Mouse (Mus musculus) retina, postnatal 1 day (tissue): ENCODE results near the gene Mrpl43.

Experiments
- DNase-seq: peaks from one replicate; pipeline ENCODE4 v3.0.0-alpha.2; 2012

Gene Mrpl43

DNA sequence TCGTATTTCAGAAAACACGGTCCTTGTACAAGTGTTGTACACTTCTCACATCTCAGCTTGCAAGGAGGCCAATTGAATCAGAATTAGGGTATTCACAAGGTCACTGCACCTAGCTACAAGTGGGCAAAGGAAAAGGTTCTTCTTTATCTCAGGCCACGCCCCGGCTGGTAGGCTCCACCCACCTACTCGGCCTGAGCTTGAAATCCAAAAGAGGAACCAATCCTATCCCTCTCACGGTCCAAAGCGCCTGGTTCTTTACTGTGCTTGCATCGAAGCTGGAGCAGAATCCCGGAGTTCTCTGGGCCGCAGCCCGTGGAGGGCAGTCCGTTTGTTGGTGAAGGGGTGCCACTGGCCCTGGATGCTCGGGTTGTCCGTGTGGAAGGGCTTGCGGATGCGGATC is 798 bp downstream of the Mrpl43 start, which contains the start of gene Twnk:
Gene Twnk, plus strand, starts transcription at position 220 of the 400 bp plus-strand sequence.
- peak; percentile 46 for DNase-seq

DNA sequence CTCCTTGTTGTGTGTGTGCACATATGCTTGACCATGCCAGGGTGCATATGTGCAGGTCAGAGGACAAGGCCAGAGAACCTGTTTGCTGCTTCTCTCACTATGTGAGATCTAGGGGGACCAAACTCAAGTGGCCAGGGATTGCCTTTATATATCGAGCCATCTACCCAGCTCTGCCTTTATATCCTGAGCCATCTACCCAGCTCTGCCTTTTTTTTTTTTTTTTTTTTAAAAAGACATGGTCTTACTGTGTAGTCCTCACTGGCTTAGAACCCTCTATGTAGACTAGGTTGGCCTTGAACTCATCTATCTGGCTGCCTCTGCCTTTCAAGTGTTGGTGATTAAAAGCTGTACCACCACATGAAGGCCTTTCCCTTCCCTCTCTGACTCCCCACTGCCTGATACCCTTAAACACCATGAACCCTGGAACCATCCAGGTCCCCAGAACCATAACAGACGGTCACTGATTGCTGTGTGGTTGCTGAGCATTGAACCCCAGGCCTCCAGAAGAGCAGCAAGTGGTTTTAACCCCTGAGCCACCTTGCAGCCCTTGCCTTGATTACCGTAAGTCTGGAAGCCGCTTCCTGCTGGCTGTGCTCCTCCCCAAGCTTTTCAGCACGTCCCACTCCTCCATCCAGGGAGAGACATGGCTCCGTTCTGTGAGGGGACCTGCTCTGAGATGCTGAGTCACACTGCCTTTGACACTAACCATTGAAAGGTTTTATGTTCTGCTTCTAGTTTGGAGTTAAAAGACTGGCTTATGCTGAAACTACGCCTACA is 2.3 kb downstream of the Mrpl43 start:
- DNase-seq: no peak

DNA sequence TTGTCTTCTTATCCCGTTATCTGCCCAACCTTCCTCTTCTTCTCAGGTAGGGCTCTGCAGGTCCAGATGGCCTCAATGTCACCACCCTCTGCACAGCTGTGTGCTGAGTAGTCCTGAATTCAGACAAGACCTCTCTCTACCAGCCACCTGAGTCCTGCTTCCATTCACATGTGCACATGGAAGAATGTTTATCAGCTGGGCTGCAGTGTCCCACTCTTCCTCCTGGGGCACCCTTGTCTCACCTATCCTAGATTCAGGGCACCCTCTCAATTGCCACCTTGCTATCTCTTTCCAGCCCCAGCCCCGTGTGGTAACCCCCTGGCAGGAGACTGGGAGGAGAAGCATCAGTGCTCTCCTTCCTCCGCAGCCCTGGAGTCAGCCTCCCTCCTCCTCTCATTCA is 3.9 kb downstream of the Mrpl43 start:
- no peak for DNase-seq

DNA sequence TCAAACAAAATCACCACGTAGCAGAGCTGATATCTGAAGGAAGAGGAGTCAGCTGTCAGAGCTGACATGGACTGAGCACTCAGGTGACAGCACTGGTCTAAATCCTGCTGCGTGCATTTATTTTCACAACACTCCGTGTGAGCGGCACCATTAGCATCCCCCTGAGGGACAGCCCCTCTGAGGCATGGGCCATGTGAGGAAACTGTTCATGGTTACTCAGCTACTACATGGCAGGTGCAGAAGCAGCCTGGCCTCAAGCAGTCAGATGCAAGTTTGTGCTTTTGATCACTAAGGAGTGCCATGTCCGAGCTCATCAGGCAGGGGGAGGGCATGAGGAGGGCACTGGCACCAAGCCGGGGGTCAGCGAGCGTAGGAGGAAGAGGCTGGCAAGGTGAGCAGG is 6.6 kb downstream of the Mrpl43 start:
- DNase-seq: no peak

DNA sequence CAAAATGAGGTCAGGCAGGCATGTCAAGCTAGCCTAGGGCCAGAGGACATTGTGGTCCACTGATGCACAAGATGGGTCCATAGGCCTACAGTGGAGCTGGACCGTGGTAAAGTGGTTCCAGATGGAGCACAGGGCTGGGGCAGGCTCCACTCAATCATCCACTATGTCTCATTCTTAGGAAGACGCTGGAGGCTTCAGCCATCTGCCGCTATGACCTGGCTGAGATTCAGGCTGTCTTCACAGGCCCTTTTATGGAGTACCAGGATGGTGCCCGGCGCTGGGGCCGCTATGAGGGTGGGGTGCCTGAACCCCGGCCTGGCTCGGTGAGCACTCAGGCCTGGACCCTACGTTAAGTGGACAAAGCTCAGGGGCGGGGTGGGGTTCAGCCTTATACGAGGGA is 8.5 kb downstream of the Mrpl43 start:
- DNase-seq: peak; percentile 27

DNA sequence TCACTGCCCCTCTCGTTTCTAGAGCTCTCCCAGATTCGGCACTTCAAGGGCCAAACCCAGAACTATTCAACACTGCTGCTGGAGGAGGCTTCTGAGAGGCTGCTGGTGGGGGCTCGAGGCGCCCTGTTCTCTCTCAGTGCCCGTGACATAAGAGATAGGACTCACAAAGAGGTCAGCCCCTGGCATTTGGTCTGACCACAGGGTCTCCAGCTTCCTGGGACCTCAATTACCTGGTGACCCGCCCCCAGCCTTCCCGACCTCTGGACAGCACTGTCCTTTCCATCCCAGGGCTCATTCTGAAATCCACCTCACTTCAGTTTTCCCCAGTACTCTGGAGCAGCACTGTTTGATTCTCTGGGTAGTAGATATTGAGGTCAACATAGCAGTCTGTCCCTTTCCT is 13.5 kb downstream of the Mrpl43 start:
- DNase-seq: no peak

DNA sequence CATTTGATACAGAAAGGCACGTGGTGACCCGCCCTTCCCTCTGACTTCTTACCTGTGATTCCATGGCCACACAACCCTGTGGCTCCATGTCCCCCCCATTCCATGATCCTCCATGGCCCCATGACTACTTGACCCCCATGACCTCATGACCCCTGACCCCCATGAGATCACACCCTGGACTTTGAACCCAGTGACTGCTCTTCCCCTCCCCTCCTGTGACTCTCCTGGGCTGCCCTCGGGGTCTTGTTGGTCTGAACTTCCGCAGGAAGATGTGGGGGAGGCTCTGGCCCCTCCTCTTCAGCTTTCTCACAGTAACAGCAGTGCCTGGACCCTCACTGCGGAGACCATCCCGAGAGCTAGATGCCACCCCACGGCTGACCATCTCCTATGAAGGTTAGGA is 14.0 kb downstream of the Mrpl43 start:
- DNase-seq: no peak

DNA sequence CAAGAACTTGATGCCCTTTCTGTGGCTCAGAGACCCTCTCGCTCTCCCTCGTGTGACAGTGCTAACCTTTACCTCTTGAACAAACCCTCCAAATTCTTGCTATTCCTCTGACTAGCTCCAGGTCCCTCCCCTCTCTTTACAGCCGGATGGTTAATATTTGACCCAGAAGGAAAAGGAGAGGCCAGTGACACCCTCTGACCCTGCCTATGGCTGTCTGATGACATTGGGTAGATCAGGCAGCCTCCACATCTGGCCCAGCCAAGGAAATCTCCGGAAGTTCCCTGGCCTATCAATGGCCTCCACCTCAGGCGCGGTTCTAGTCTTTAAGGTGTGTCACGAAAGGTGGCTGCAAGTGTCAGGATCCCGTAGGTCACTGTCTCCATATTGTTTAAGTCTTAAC is 15.2 kb downstream of the Mrpl43 start:
- DNase-seq: no peak

DNA sequence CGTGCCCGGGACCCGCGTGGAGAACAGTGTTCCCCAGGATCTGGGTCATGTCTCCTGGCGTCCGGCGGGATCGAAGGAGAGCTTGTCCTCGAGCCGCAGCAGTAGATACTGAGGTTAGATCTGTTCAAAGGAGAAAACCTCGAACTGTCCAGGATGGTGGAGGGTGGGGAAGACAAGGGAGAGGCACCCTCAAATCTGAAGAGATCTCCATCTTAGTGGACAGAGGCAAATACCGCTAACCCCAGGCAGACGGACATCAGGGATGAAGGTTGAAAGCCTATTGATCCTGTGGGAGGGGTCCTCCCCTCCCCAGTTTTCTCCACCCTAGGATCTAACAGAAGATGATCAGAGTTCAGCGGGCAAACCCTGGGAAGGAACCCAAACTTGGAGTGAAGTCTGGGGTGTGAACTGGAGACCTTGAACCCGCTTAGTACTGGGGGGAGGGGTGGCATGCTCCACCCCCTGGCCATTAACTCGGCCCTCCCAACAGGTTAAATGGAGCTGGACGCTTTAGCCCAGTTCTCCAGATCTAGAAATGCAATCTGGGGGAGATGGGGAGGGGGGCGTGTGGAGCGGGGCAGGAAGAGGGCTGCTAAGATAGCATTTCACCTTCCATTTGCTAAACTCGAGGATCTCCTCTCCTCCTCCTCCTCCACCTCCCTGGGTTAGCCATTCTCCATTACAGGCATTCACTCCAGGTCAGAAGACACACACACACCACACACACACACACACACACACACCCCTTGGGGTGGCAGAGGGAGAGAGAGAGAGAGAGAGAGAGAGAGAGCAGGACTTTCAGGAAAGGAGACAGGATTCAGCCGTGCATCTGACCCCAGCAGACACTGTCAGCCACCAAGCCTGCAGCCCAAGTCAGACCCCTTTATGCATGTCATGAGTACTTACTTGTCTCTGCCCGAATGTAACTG is 16.4 kb downstream of the Mrpl43 start:
- DNase-seq: peak; percentile 48

DNA sequence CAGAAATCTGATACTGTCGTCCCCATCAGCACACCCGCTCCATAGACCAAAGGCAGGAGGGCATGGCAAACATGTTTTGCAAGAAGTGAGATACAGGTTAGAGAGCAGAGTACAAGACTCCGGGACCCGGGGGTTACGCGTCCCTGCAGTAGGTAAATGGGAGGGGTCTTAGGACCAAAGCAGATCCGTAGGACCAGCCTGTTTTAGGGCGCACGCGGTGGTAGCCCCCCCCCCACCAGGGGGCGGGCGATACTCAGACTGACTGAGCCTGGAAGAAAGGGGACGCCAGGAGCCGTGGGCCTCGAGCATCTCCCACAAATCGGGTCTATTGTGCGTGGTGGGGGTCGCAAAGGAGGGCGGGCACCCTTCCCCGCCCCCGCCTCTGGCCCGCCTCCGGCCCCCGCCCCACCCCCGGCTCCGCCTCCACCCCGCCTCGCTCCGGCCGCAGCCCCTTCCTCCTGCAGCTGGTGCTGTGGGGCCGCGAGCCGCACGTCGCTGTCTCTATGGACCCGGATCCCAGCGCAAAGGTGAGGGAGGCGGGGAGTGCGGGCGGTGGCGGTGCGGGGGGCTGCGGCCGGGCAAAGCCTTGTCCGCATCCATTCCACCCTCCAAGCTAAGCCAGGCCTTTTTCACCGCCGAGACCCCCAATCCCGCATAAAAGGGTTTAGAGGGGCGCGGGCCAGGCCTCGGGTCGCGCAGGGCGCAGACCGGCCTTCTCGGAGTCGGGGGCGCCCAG is 17.2 kb downstream of the Mrpl43 start, which contains the start of gene Sema4g:
Gene Sema4g, plus strand, starts transcription at position 271 of the 736 bp plus-strand sequence.
- DNase-seq: peak; percentile 77

DNA sequence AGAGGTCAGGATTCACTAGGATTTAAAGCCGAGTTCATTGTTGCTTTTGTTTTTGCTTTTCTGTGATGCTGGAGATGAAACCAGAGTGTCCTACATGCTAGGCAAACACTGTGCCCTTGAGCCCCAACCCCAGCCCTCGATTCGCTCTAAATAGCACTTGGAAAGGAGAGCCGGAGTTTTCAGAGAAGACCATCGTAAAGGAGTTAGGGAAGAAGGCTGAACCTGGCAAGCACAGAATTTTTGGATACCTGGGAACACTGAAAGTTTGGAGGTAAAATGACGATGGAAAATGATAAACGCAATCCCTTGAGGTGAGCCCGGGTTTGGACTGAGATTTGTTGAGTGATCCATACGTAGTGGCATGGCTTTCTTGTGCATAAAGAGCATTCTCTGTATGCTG is 17.9 kb downstream of the Mrpl43 start:
- no peak for DNase-seq

DNA sequence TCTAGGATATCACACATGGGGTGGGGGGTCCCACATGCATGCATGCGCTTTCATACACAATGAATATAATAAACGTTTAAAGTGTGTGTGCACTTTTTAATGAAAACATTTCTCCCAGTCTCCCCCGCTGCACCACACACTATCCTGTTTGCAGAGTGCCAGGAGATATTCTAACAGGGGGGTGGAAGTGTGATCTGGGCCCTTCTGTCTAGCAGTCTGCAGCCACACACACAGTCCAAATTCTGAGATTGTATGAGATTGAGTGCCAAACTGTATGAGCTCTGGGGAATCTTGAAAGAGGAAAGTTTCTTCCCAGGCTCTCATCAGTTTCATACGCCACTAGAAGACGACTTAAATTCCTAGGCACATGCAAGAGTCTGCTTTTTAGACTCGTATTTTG is 18.4 kb downstream of the Mrpl43 start:
- no peak for DNase-seq

DNA sequence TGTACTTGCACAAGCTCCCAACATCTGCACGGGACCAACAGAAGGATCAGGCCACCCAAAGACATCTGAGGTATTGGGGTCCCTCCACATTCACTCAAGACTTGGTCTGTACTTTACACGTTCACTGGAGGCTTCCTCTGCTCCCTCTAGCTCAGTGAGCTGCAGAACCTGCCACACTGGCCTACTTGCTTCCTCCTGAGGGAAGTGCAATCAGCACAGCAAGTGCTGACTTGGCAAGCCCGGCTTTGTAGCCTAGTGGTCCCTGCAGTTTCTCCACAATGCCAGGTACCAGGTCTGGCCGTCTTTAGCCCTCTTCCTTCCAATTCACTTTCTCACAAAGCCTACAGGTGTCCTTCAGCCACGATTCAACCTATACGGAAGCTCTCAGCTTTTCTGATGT is 19.2 kb downstream of the Mrpl43 start:
- no peak for DNase-seq

DNA sequence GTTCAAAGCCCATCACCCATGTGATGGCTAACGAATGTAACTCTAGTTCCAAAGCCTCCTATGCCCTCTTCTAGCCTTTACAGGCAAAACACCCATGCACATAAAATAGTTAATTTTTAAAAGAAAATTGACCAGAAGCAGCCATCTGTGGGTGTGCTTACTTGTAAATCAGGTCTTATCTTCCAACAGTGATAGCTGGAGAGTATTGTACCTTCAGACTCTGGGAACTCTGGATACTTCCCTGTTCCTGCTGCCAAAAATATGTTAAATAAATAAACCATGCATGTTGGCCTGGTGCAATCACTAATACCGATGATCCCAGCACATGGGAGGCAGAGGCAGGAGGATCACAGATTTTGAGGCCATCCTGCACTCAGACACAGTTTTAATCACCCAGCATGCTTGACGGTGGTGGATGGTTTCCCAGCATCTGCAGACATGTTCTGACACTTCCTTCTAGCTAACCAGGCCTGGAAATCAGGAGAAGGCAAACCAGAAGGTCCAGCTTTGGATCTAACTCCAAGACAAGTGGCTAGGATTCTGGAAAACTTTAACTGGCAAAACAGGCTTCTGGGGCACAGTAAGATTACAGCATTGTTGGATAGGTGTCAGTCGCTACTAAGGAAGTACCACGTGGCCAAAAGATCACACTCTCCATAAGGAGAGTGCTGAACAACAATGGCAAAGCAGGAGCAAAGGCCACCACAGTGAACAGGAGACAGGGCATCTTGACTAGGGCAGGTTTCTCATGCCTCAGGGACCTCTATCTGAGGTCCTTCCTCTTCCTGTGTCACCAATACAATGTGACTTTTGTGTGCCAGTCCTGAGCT is 20.9 kb downstream of the Mrpl43 start:
- DNase-seq: no peak

DNA sequence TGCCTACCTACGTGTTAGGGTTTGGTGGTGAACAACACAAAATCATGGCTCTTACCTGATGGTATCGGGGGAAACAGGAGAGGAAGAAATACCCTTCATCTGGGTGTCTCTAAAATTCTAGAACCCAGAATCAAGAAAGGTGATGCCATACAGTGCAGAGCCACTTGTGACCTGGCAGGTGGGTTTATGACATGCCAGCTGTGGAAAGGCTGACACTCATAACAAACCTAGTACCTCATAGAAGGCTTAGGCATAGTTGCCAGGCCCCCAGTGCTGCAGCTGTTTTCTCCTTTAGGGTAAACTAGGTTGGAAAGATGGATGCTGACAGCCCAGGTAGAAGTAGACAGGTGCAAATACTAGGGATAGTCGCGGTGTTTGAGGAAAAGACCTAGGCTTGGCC is 21.8 kb downstream of the Mrpl43 start:
- DNase-seq: no peak

DNA sequence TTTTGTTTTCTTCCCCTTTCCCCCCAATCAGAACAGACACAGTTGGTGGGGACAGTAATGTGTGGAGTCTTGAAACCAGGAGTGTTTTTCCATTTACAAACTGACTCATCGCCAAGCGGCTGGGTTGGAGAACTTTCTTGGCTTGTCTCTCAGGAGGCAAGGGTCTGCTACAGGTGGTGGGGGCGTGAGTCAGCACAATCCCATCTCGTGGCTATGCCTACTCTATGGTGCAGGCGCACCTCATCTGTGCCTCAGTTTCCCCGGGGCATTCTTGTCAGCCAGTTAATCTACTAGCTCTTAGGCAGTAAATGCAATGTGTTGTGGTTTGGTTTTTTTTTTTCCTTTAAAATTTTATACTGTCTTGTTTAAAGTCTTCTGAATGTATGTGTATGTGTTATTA is 22.9 kb downstream of the Mrpl43 start:
- DNase-seq: no peak

DNA sequence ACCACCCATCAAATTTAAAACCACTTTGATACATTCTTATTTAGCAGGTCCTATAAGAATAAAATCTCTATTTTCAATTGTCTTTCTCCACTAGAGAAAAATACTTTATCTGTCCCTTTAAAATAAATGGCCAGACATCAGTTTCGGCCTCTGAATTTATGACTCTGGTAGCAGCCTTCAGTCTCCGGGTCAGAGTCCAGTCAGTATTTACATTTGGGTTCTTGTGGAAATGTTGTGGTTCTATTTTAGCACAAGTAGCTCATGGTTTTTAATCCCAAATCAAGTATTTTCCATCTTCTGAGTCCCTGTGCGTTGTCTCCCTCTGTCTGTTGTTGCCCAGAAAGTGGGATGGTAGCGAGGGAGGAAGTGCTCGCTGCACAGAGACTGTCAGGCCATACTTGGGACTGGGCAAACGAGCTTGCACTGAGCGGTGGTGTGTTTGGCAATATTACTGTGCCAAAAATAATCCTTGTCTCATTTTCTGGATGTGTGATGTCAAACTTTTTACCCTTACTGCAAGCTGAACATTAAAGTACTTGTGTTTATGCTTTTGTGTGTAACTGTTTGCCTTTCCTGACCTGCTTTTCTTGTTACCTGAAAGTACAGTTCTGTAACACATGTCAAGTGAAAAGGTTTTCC is 23.6 kb downstream of the Mrpl43 start:
- no peak for DNase-seq

DNA sequence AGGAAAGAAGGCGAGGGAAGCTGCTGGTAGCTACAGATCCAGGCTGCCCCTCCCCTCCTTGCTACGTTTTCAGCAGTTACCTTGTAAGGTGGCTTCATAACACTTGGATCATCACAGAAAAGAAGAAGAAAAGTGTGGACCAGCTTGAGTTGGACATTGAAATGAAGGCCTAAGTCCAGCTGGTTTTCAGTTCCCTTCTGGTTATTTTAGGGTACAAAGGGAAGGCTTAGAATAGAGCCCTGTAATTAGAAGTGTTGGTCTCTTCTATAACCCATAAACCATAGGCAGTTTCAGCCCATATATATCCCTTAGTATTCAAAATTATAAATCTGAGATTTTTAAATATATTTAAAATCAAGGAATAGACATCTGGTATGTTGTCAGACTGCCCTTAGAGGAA is 25.5 kb downstream of the Mrpl43 start:
- no peak for DNase-seq

DNA sequence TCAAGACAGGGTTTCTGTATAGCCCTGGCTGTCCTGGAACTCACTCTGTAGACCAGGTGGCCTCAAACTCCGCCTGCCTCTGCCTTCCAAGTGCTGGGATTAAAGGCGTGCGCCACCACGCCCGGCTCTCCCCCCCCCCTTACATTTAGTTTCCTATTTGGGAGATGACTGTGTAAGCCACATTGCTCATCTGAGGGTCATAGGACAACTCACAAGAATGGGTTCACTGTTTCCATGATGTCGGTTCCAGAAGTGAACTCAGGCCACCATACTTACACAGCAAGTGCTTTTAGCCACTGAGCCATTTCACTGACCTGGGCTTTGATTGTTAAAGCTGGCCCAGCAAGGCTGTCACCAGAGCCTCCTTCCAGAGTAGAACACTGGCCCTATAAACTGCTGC is 29.1 kb downstream of the Mrpl43 start:
- no peak for DNase-seq

DNA sequence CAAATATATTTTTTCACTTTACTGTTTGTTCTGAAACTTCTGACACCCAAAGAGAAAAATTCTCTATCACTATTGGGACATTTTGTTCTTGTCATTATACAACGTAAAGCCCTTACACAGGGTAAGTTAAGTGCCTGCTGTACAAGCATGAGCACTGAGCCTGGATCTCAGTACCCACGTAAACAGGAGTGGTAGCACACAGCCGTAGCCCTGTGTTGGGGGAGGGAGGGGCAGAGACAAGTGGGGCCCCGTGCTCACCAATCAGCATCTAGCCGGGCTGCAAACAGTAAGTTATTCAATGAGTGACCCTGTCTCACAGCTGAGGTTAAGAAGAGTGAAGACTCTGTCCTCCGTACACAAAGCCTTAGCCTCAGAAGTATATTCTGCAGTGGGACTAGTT is 29.6 kb downstream of the Mrpl43 start:
- no peak for DNase-seq

DNA sequence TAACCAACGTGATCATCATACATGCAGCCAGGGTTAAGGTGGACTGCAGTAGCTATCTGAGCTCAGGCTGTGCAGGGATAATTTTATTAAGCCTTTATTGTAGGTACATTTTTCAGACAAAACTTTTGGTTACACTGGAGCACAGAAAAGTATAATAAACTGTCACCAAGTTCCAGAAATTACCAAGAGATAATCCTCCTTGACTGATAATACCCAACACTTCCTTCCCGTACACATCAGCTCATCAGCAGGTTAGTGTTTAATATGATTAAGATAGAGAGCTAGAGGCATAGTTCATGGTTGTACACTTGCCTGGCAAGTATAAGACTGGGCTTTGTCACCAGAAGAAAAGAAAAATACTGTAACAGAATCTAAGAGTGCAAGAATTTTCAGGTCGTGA is 37.9 kb downstream of the Mrpl43 start:
- DNase-seq: no peak

DNA sequence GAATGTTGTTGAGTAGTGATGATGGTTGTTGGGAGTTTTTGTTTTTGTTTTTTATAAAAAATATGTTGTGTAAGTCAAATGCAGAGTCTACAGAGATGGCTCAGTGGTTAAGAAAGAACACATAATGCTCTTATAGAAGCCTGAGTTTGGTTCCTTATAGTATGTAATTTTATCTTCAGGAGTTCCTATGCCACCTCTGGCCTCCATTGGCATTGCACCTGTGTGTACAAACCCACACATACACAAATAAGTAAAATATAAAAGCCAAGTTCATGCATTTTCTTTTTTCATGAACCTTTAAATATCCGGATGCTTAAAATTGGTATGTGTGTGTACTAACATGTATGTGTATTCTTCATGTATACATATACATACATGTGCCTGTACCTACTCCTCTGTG is 40.3 kb downstream of the Mrpl43 start:
- DNase-seq: no peak
